Mouse (Mus musculus) cortical plate, adult 2 months (tissue): ENCODE measurements at regions not wholly inside any gene's neighbourhood (a gene's known extent, or its start where the extent isn't known, plus 50 kb on each side); places are given as distances from the start of the nearest gene placed in this dataset.

Experiments used
- CTCF ChIP-seq: fragments of 200-500 bp; IDR thresholded peaks from 2 replicates; pipeline ENCODE4 v1.5.1; 2011; ENCODE audit warnings: mild to moderate bottlenecking, control low read depth, low read length; ENCODE audit not compliant: insufficient read depth; ENCODE audit errors: extremely low read depth
- POLR2A ChIP-seq: fragments of 200-500 bp; IDR thresholded peaks from 2 replicates; pipeline ENCODE4 v1.6.1; 2011; ENCODE audit warnings: mild to moderate bottlenecking, low read length, control low read depth; ENCODE audit not compliant: insufficient read depth; ENCODE audit errors: extremely low read depth

DNA sequence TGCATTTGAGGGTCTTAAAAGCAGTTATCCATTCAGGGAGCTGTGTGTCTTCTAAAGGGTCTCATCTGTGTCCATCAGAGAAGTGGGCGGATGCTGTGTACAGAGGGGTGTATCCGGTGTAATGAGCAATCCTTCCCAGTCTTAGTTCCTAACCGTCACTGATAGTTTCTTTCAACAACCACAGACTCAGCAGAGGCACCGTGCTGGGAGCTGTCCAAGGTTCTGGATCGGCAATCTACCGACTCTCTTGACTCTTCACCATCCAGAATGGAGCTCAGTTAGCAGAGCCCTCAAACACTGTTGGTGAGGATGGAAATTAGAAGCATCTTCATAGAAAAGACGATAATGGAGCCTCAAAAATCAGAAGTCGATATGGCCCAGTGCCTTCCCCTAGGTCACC lies 293.1 kb downstream of the Ajap1 start:
- TF ChIP-seq CTCF: no peak
- no peak for TF ChIP-seq POLR2A
